22 mouse cellular contexts compared by ENCODE assay signal in the genomic region with DNA sequence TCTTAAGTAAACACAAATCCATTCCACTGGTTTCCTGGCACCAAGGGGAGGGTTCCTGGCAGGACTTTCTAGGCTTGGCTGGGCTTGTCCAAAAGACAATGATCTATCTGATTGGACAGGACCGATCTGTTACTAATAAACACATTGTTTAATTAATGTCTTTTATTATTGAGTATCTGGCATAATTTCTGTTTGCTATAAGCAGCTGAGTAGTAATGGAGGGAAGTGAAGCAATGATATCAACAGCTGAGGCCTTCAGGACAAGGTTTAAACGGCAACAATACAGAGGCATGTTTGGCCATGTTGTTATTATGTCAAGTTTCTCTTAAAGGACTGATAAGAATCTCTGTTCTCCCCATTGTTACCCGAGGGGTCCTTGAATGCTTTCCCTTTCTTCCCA.
DNase-seq lines count a peak whose midpoint lies in the region; ATAC-seq and TF ChIP-seq lines count a peak whose summit lies in the region.
"Had no signal": no experiment of that assay in that cellular context is flagged by ENCODE, and none has a peak within 500 bp of the region (broad histone marks: within the 10 kb centered on the region; RNA-seq: fewer than 3 reads in every experiment).

No protein-coding gene starts in this region.

- no peak overlapping the region for H3K4me3 ChIP-seq in lung, adult 2 months (replicated peaks; ENCODE audit: extremely low read depth, low read depth, low read length)
- H3K4me3 ChIP-seq: gastrocnemius, adult 2 months; heart, embryonic 12.5 days; heart, embryonic 15.5 days; hindbrain, embryonic 10.5 days; hindbrain, embryonic 13.5 days had no signal

- 32% methylated on average over 3 of the region's 3 CpGs for WGBS in lung, adult 2 months

- no peaks in the 10 kb centered on the region for H3K4me1 ChIP-seq in lung, adult 2 months (ENCODE audit: control insufficient read depth, insufficient read depth, low read length)
- H3K4me1 ChIP-seq: heart, embryonic 12.5 days; heart, embryonic 15.5 days had no signal

- no peak for TF ChIP-seq POLR2A in lung, adult 2 months (IDR thresholded peaks at IDR 0.05; ENCODE audit: borderline replicate concordance, extremely low read depth, low read depth, low read length)

- no peak for TF ChIP-seq CTCF in lung, adult 2 months (IDR thresholded peaks at IDR 0.05; ENCODE audit: insufficient read depth, low read length)

- ATAC-seq in CD4-positive, CD25-positive, alpha-beta regulatory T cell, adult 4 months, result no peak
- ATAC-seq: forebrain, embryonic 14.5 days; forebrain, postnatal 0 days; hindbrain, embryonic 16.5 days; Patski had no signal

- DNase-seq in lung, postnatal 10 days, result peak; percentile 47
- no peak for DNase-seq in lung, adult 2 months
- peak; percentile 89 for DNase-seq in gonadal fat pad, adult 2 months (ENCODE audit: low read depth)
- DNase-seq in lung, postnatal 25 days (ENCODE audit: low spot score), result peak; percentile 23
- DNase-seq in ovary, postnatal 14 days (ENCODE audit: low spot score), result no peak
- DNase-seq: adrenal gland, postnatal 10 days; adrenal gland, postnatal 36 days; cerebellum, adult 18-20 months; cerebellum, adult 9-10 months; cerebellum, postnatal 14 days; forebrain, postnatal 0 days; heart, adult 18-20 months; heart, postnatal 36 days had no signal

Comparison
In these comparisons a context has a peak if more than half of its experiments do, and no peak if none do; other contexts are left out.
1. DNase-seq: peak in lung, postnatal 10 days (single experiment), gonadal fat pad, adult 2 months (single experiment) and lung, postnatal 25 days (single experiment); none in lung, adult 2 months (single experiment) and ovary, postnatal 14 days (single experiment).